Mouse (Mus musculus) spleen, postnatal 14 days (tissue): Measurements from ENCODE around the gene Ldlrad3.

Experiments
- DNase-seq, 2 experiments: peaks; one replicate each; pipeline ENCODE4 v3.0.0; 2021 to 2022; ENCODE audit warnings: low spot score in 2 of 2

Ldlrad3 gene

GRCm38 (mm10) chr2:102144311-102144710 is 41.9 kb downstream of the Ldlrad3 start:
- DNase-seq = no peak

GRCm38 (mm10) chr2:102142654-102143271 is 43.4 kb downstream of the Ldlrad3 start:
- DNase-seq = no peak

DNA sequence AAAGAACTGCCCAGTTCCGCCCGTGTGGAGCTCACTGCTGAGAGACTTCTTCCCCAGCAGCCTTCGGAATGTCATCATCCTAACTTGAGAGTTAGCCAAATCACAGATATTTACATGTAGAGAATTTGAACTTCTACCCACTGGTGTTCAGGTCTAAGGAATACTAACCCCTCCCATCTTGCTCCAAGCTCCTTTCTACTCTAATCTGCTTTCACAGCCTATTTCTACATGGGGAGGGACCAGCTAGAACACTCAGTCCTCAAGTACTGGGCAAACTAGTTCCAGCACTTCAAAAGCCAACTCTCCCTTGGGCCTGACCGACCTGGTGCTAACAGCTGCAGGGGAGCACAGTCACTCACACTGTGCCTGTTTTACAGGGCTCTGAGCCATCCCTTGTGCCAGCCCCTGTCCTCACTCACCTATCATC is 44.0 kb downstream of the Ldlrad3 start:
- no peak for DNase-seq

DNA sequence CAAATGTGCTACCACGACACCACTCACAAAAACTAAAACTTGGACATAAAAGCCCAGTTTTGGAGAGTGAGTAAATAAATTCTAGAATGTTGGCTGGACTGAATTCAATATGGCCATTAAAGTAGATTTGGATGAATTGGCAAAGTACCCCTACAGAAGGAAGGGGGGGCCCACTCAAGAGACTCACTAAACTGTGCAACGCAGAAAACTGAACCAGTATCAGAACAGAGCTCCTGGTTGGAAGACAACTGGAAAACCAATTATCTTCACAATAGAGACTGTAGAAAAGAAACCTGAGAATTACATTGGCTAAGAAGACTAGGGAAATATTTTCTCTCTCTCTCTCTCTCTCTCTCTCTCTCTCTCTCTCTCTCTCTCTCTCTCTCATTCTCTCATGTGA is 45.0 kb downstream of the Ldlrad3 start:
- no peak for DNase-seq

DNA sequence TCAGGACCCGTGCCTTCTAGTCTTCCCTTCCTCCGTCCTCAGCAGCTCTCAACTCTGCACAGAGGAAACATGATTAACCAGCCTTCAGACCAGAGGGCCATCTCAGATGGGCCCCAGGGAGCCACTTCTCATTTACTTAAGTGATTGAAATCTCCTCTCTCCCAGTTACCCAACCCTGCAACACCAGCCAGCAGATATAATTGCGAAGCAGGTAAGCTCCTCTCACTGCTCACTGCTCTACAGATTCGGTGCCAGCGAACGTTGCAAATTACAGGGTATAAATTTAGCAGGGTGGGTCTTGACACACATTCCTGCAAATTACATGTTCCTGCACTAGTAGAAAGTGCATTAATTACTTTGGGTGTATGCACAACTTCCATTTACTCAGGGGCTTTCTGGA is 48.3 kb downstream of the Ldlrad3 start:
- no peak for DNase-seq

- DNase-seq = no peak
Measured at GRCm38 (mm10) chr2:102136184-102136583, 50.0 kb downstream of the Ldlrad3 start.

GRCm38 (mm10) chr2:102134510-102135262 is 51.5 kb downstream of the Ldlrad3 start:
- no peak for DNase-seq

- no peak for DNase-seq
Measured at GRCm38 (mm10) chr2:102132945-102133558, 53.1 kb downstream of the Ldlrad3 start.

GRCm38 (mm10) chr2:102130198-102130845 is 55.9 kb downstream of the Ldlrad3 start:
- no peak for DNase-seq

DNA sequence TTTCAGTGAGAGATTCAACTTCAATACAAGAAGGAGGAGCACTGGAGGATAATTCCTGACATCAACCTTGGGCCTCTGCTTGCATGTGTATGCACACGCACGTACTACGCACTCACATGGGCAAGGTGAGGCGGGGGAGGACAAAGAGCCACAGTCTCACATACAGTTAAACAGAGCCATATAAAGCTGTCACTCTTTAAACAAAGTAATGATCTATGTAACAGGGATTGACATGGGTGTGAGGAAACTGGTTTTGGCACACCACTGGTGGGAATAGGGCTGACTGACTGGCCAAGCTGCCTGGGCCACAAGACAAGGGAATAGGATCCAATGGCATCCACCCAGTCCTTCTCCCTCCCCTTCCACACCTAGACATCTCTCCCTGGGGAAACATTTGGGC is 57.0 kb downstream of the Ldlrad3 start:
- no peak for DNase-seq

- no peak for DNase-seq
Measured at GRCm38 (mm10) chr2:102128500-102129030, 57.6 kb downstream of the Ldlrad3 start.

DNA sequence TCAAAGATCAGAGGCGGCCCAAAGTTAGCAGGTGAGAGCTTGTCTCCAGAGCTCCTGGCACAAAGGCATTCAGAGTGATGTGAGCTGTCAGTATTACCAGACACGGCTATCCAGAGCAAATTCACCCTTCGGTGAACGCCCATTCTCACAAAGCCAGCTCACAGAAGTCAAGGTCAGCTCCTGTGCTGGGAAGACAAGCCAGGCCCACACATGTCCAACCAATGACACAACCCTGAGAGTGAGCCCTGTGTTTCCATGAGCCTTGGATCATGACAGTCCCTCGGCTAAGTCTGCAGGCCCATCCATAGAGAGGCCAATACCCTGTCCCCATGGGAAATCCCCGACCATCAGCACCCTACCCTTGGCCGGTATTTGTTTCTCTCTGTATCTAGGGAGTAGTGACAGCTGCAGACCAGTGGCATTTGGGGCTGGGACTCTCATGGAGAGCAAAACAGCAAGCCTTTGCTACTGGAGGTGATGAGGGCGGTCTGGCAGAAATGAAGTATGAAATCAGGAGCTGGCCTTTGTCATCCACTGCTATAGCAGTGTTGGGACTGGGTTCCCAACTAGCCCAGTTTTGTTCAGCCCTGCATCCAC is 58.3 kb downstream of the Ldlrad3 start:
- DNase-seq = no peak

- no peak for DNase-seq
Measured at GRCm38 (mm10) chr2:102127221-102127620, 59.0 kb downstream of the Ldlrad3 start.

DNA sequence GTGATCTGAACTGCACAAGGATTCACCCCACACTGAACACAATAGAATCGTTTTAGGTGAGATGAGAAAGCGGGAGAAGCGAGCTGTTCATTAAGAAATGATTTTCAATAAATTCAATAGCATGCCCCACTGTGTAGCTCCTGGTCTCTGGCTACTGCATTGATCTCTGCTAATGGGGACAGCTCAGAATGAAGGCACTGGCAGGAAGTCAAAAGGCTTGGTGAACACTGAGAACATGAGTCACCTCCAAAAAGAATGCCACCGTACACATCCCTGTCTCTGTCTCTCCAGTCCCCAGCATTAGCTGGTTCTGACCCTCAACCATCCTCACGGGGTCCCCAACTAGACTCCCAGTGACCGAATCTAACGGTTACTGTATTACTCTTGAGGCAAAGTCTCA is 60.1 kb downstream of the Ldlrad3 start:
- DNase-seq = no peak

GRCm38 (mm10) chr2:102125042-102125441 is 61.1 kb downstream of the Ldlrad3 start:
- no peak for DNase-seq

GRCm38 (mm10) chr2:102122146-102122515 is 64.1 kb downstream of the Ldlrad3 start:
- DNase-seq = no peak

DNA sequence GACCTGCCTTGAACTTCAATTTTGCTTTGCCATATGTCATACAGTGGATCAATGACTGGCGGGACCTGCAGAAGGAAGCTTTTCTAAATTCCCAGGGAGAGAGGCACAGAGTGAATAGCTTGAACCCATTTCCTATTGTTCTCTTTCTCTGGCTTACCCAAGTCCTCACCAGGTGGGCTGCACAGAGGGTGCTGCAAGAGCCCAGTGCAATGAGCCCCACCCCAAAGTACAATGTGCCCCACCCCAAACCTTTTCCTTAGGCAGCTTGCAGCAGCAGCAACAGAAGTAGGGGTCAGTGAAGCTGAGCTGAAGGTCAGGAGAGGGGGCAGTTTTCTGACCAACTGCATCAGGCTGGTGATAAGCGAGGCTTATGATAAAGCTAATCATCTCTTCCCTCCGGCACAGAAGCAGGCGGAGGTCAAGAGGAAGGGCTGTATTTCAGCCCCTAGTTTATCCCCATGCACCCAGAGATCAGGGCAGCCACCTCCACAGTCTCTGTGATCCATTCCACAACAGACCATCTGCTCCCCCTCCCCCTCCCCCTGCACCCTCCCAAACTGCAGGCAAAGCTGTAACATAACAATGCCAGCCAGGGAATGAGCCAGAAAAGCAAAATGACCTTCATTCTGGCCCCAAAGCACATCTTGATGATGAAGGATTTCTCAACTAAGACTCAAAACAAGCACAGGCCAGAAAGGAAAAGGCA is 64.6 kb downstream of the Ldlrad3 start:
- no peak for DNase-seq

DNA sequence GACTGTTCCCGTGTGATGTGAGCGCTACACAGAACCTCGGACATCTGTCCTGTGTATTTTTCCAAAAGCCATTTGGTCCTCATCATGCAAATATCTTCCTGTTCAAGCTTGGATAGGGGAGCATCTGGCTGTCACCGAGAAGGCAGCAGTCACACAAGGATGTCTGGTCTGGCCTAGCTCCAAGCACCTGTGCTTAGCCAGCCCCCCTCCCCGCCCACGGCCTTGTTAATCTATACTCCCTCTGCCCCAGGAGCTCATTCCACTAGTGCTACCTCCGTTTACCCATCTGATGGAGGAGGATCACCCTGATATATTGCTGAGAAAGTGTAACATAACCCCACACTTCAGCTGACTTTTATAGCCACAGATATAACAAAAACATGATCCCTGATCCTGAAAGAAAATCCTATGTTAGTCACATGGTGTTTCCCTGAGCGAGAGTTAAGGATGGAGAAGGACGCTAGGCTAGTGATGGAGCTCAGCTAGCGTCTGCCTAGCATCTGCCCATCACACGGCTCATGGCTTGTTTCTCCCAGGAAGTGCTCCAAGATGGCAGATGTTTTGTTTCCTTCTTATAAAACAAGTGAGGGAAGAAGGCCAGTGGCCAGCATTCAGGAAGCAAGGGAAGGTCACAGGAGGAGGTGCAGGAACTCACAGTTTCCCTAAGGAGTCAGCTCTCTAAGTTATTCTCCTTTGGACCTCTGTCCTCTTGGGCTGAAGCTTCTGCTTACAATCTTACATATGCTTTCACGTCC is 66.3 kb downstream of the Ldlrad3 start:
- DNase-seq = no peak

GRCm38 (mm10) chr2:102118988-102119460 is 67.2 kb downstream of the Ldlrad3 start:
- no peak for DNase-seq

- no peak for DNase-seq
Measured at GRCm38 (mm10) chr2:102117402-102117760, 68.8 kb downstream of the Ldlrad3 start.
